Mouse (Mus musculus): ENCODE measurements around the gene Spred2. TPM values are rescaled to one million over a fixed set of nuclear protein-coding genes. Genes with fewer than 3 reads are reported as not detected.
A peak's percentile ranks its signal among the peaks of the same experiment; 100 is the strongest.

The Spred2 gene
- 10 to 100 TPM; 21.2 to 26.4 TPM for total RNA-seq (2021)
- long read RNA-seq, experiment 1, partial matches to known transcripts, result 0 of 11 reads
- long read RNA-seq, experiment 1, other reads (novel, unspliced or antisense), result 11 of 11 reads
- long read RNA-seq, experiment 2, partial matches to known transcripts, result 0 of 6 reads
- long read RNA-seq, experiment 2, other reads (novel, unspliced or antisense), result 6 of 6 reads

DNA sequence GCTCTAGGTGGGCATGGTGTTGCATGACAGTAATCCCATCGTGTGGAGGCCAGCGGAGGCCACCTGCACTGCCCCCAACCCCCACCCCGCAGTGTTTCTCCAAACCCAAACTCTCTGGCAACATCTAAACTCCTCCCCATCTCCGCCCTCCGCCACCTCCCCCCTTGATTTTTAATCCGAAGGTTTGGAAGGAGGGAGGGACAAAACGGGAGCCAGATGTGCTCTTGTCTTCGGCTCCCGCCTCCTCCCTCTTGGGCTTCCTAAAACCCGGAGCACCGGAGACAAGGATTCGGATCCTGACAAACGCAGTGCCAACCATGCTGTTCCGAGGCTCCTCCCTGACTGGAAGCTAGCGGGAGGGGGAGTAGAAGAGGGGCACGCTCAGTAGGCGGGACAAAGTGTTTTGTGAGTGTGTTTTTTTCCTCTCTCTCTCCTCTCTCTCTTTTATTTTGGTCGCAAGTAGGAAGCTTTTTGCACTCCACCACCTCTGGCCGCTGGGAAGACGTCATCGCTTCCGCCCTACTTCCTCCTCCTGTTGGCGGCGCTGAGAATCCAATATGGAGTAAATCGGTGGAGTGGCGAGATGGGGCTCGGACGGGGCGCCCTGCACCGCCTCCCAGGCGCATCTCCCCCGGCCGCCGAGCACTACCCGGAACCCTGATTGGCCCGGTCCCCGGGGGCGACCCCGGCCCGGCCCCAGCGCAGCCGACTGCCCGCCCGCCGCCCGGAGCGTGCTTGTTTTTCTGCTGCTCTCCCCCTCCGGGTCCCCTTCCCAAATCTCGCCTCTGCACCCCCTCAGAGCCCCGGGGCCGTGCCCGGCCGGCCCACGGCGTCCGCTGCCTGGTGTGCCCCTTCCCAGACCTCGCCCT is at the start of gene Spred2:
Gene Spred2 (plus strand): TSS at position 488 of the 869 bp plus-strand sequence.
- DNase-seq (ENCODE audit: low spot score in 2 of 2), result peak; percentile 65 to 84

DNA sequence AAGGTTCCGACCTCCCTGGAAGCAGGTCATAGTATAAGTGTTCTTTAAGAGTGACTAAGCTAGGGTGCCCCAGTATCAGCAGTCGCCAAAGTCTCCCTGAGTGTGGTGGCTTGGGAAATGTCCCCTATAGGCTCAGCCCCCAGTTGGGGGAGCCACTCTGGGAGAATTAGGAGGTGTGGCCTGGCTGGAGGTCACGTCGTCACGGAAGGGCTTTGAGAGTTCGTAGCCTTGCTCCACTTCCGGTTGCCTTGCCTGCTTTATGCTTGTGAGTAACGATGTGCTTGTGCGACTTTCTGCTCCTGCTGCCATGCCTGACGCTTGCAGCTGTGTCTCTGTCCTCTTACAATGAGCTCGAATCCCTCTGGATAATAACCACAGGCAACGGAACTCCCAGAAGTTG is 48.6 kb upstream of the Spred2 start:
- DNase-seq (ENCODE audit: low spot score in 2 of 2), result no peak

DNA sequence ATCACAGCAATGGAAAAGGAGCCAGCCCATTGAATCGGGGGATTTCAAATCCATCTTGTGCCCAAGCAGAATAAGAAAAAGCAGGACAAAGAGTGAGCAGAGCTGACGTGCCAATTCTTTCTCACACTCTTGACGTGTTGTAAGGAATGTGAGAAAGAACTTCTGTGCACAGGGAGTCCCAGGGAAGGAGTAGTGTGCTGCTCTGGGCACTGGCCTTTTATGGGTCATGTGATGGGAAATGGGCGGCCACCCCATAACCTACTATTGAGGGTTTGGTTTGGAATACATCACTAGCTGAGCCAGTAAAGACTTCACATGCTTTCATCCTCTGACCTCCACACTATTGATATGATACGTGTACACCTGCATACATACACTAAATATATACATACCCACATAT is 48.2 kb upstream of the Spred2 start:
- DNase-seq (ENCODE audit: low spot score in 2 of 2), result no peak

DNA sequence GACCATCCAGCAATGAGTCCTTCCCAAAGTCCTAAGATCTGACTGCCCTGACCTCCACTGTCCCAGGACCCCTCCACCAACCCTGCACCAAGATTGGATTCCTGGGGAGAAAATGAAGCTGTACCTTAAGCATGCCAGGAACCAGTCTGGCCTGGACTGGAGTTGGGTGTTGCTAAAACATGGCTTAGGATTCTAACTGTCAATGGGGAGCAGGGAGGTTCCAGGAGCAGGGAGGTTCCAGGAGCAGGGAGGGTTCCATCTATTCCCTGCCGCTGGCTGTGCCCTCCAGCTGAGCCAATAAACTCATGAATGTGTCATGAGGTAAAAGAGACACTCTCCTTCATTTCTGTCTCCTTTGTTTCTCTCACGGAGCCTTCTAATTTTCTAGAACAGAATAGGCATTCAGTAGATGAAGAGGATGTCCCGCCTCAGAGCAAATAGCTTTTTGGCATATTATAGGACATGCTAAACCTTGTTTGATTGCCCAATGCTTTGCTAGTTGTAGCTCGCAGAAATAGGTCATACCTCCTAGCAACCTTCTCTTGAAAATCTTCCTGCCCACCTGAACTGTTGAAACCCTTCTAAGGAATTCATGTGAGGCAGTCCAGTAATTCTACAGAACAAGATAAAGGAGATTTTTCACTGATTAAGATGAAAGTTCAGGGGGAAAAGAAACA is 46.8 kb upstream of the Spred2 start:
- DNase-seq (ENCODE audit: low spot score in 2 of 2), result no peak

DNA sequence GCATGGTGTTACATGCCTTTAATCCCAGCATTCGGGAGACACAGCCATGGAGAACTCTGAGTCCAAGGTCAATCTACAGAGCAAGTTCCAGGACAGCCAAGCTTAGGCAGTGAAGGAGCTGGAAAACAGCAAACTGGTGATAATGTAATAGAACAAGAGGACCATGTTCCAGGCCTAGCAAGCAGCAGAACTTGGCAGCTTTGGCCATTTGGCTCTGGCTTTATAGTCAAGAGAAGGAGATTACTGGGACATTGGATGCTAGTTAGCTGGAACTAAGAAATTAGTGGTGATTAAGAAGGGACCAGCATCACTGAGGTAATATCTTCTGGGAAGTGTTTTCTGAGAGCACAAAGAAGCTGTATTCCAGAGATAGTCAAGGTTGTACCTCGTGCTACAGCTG is 42.8 kb upstream of the Spred2 start:
- no peak for DNase-seq (ENCODE audit: low spot score in 2 of 2)

DNA sequence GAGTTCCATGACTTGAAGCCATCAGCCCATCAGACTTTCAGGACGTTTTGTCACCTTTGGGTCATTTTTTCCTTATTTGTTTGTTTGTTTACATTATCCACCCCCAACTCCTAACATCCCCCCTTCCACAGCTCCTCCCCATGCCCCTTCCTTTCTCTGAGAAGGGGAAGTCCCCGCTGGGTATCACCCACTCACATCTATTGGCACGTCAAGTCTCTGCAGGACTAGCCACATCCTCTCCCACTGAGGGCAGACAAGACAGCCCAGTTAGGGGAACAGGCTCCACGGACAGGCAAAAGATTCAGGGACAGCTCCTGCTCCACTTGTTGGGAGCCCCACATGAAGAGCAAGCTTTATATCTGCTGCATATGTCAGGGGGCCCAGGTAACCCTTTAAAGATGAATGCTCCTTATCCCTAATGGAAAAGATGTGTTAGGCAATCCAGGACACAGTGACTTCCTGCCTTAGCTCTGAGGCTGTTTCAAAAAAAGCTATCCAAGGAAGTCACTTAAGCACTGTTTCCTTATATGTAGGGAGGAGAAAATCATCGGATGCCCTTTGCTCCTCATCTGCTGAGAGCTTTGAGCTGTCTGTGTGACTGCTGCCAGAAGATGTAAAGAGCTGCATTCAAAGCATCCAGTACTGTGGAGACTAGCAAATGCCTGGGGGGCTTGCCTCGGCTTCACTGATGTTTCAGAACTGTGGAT is 33.3 kb upstream of the Spred2 start:
- DNase-seq (ENCODE audit: low spot score in 2 of 2), result no peak

DNA sequence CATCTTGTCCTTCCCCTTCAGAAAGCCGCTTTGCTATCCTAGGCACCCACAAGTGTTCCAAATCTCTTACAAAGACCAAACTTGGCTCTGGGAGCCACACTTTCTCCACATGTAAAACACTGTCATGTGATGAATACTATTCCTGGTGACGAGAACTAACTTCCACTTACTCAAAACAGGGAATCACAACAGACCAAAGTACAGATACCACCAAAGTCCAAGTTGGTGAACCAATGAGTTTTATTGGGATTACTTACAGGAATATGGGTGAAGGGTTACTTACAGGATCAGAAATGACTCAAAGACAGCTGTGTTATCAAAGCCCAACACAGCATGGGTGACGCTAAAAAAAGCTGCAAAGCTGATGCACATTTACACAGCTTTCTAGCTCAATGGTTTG is 30.9 kb upstream of the Spred2 start:
- DNase-seq (ENCODE audit: low spot score in 2 of 2), result no peak

DNA sequence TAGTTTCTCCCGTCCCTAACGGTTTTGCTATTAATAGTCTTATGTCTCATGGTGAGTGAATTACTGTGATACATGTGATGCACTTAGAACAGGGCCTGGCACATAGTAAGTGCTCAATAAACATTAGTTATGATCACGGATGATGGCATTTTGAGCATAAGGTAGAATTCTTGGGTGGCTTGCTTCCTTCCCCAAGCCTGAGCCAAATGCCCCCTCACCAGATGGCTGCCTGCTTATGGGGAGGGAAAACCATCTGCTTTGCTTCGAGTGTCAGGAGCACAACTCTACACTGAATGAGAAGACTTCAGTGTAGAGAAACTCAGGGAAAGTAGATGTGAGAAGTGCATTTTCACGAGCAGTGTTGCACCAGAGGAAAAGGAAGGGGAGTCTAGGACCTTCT is 24.6 kb upstream of the Spred2 start:
- no peak for DNase-seq (ENCODE audit: low spot score in 2 of 2)

DNA sequence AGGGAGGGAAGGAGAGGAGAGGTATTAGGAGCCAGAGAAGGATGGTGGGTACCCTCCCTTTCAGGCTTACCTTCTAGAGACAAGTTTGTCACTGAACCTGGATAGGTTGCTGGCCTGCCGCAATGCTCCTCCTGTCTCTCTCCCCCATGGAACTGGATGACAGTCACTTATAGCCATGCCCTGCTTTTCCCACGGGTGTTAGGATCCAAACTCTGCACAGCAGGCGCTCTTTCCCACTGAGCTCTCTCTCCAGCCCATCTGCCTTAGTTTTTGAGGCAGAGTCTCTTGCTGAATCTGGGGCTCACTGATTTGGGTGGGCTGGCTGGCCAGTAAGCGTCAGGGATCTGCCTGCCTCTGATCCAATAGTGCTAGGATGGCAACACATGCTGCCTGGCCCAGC is 23.5 kb upstream of the Spred2 start:
- DNase-seq (ENCODE audit: low spot score in 2 of 2), result no peak

DNA sequence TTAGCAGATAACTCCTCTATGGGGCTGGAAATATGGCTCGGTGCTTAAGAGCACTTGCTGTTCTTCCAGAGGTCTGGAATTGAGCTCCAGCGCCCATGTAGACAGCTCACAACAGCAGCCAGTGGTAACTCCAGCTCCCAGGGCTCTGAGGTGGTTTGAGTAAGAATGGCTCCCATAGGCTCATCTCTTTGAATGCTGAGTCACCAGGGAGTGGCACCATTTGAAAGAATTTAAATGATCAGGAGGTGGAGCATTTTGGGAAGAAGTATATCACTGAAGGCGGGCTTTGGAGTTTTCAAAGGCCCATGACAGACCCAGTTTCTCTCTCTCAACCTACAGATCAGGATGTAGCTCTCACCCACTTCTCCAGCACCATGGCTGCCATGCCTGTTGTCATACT is 13.0 kb upstream of the Spred2 start:
- DNase-seq (ENCODE audit: low spot score in 2 of 2), result no peak

DNA sequence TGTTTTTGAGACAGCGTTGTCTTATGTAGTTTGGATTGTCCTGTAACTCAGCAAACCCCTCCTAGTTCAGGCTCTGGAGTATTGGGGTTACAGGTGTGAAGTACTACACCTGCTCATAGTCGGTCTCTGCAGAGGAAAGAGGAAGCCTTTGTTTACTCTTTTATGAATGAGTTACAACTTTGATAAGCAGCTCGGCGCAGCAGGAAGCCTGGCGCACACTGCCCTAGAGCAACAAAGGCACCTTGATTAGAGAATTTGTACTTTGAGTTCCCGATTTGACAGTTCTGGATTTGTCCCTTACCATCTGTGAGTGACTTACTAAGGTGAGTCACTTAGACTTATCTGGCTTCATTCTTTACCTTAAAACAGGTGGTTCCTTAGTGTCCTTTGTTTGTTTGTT is 12.0 kb upstream of the Spred2 start:
- no peak for DNase-seq (ENCODE audit: low spot score in 2 of 2)

DNA sequence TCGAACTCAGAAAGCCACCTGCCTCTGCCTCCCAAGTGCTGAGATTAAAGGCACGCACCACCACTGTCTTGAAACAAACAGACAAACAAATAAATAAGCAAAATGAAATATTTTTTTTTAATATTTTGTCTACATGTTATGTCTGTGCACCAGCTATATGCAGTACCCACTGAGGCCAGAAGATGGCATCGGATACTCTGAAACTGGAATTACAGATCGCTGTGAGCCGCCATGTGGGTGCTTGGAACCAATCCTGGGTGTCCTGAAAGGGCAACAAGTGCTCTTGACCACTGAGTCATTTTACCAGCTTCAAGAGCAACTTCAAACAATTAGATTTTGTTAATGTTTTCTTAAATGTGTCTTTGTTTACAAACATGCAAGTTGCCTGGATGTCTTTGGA is 11.5 kb upstream of the Spred2 start:
- no peak for DNase-seq (ENCODE audit: low spot score in 2 of 2)

DNA sequence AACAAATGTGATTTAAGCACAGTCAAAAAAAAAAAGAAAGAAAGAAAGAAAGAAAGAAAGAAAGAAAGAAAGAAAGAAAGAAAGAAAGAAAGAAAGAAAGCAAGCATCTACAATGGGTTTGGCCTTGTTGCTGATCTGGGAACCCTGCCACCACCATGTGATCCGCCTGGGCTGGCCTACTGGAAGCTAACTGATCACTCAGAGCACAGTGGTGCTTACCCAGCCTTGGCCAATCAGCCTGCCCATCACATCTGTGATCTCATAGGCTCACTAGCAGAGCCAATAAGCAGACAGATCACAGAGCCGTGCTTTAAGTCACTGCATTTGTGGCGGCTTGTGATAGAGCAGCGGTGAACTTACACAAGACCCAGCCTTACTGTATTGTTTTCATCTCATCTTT is 10.4 kb upstream of the Spred2 start:
- DNase-seq (ENCODE audit: low spot score in 2 of 2), result no peak

DNA sequence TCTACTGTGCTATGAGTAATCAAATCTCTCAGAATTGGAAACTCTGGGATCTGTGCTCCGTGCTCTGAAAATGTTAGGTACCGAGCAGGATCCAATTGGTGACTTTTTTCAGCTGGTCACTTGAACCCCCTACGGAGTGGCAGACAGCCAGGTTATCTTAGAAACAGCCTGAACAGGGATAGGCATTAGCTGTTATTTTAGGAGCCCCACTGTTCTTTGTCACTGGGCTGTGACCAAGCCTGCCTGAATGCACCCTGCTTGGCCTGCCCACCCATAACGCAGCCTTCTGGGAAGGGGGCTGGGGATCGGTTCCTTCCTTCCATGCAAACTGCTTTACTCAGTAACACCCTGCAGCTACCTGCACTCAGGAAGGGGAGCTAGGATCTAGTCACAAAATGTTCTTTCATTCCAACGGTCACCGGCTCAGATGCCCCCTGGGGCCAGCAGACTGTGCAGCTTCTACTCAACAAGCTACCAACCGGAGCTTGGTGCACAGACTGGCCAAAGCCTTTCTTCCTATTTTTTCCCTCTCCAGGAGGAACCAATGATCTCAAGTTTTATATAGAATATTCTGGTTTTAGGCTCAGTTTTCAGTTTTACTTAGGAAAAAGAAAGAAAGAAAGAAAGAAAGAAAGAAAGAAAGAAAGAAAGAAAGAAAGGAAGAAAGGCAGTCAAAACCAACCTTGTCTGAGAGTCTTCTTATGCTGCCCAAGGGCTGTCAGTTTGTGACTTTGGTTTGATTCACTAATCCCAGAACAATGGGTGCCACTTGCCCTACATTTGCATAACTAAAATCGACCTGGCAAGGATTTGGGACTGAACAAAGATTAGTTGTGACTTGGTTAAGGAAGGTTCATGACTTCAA is 6.6 kb upstream of the Spred2 start:
- no peak for DNase-seq (ENCODE audit: low spot score in 2 of 2)

DNA sequence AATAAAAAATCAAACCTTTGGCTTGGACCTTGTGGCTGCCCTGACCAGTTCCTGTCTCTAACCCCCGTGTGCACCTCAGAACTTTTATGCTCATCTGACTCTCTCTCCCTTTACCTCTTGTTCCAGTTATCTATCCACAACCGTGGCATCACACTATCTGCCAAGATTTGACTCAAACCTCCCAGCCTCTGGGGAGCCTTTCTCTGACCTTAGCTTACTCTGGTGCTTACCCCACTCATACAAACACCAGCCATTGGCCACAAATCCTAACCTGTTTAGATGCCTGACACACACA is 6.0 kb upstream of the Spred2 start:
- DNase-seq (ENCODE audit: low spot score in 2 of 2), result no peak

DNA sequence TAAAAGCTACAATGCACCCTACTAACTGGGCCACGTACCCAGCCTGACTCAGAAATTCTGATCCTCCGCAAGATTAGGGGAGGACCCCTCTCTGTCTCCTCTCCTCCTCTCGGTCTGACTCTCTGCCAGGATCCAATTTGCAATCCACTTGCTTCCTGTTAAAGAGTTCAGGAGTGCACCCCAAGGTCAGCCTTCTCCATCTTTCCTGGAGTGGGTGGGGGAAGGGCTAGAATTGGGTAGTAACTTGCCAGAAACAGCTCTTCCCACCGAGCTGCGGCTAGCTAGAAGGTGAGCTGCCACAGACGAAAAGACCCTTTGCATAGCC is 4.8 kb upstream of the Spred2 start:
- peak in 1 of 2 experiments; percentile 27 for DNase-seq (ENCODE audit: low spot score in 2 of 2)

DNA sequence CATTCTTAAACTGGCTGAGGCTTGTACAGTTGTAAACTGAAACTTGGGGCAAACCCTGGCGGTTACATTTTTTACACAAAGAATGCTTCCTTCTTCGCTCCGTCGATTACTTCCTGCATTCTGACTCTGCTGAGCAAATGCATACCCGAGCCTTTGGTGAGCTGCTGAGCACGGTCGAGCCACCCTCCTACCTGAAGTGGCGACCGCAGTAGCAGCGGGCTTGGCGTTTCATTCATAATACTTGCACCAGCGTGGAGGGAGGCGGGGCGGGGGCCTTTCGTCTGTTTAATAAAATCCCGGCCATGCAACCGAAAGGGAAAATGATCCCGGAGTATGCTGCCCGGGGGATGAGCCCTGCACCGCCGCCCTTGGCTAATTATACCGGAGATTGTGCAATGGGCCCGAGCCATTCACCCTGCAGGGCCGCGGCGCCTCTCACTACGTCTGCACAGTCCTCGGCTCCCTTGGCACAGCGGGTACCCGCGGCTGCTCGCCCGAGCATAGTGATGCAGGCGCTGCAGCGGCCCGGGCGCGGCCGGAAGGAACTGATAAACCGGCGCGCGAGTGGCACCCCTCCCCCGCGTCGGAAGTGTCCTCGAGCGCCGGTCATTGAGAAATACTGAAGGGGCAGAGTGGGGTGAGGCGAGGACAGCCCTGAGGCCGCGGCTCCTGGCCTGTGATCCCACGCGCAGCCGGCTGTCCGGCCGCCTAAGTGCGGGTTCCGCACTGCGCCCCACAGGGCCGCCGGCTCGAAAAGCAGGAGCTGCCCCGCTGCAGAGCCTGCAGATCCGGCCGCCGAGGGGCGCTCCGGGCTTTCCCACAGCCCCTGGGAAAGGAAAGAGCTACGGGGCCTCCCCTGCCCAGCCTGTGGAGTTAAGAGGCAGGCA is 4.1 kb upstream of the Spred2 start:
- peak; percentile 80 to 85 for DNase-seq (ENCODE audit: low spot score in 2 of 2)

DNA sequence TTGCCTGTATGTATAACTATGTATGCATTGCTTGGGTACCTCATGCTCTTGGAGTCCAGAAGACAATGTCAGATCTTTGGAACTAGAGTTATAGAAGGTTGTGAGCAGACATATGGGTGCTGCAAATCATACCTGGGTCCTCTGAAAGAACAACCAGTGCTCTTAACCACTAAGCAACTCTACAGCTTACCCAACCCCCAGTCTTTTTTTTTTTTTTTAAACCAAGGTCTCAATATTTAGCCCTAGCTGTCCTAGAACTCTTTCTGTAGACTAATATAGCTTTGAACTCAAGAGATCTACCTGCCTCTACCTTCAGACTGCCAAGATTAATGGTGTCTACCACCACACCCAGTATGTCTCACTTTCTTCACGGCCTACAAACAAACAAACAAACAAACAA is 2.5 kb upstream of the Spred2 start:
- DNase-seq (ENCODE audit: low spot score in 2 of 2), result no peak

DNA sequence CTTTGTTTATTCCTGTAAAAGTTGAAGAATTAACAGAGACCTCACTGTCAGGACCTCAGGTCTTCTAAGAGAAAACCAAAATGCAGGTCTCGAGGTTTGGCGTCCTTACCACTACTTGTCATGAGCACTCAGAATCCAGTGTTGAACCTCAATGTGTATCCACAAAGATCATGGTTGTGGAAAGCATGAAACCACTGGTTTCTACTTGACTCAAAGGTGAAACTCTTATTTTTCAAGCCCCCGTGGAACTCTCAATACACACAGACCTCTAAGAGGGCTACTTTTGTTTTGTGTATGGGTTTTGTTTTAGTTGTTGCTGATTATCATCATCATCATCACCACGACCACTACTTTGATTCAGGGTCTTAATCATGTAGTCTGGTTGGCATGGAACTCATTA is 2.0 kb upstream of the Spred2 start:
- DNase-seq (ENCODE audit: low spot score in 2 of 2), result no peak

DNA sequence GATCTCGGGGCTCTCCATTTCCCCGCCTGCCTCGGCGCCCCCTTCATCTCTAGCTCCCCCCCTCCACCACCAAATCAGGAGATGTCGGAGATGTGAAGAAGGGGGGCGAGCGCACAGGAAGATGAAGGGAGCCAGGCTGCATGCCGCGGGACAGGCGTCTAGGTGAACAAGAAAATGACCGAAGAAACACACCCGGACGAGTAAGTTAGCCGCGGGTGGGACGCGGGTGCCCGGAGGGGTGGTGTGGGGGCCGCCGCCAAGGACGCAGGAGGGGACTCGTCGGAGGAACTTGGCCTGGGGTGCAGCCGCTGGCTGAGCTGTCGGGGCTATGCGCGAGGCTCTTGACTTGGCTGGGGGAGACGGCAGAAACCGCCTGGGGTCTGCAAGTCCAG is 578 bp downstream of the Spred2 start:
- DNase-seq (ENCODE audit: low spot score in 2 of 2), result peak in 1 of 2 experiments; percentile 59

Measured in gastrocnemius, postnatal 4 days (tissue).